Mouse (Mus musculus): Measurements from ENCODE around the gene Itsn1. TPM values are rescaled to one million over a fixed set of nuclear protein-coding genes. Genes with fewer than 3 reads are reported as not detected.

The Itsn1 gene
- polyA plus RNA-seq, 1 experiment = 24.3 TPM

GRCm38 (mm10) chr16:91811876-91812275 is 82.8 kb downstream of the Itsn1 start:
- no peak overlapping the region for H3K4me3 ChIP-seq (ENCODE audit: insufficient read depth, poor library complexity, severe bottlenecking)
- no peaks in the 10 kb centered on the region for H3K27me3 ChIP-seq (ENCODE audit: control insufficient read depth, insufficient read depth, insufficient read length)
- no peak for TF ChIP-seq MYOD1 (IDR thresholded peaks at IDR 0.05; ENCODE audit: control insufficient read depth, insufficient read length, low read depth)
- no peak for TF ChIP-seq CTCF (IDR thresholded peaks at IDR 0.05; ENCODE audit: control insufficient read depth, insufficient read depth, insufficient read length)
- no peak for TF ChIP-seq FOSL1 (IDR thresholded peaks at IDR 0.05; ENCODE audit: insufficient read depth, low read length, poor library complexity, severe bottlenecking)
- no peak for TF ChIP-seq MAX (IDR thresholded peaks at IDR 0.05)
- no peak for TF ChIP-seq USF1 (IDR thresholded peaks at IDR 0.05; ENCODE audit: low read depth)
- TF ChIP-seq CEBPB (IDR thresholded peaks at IDR 0.05; ENCODE audit: low read depth) = no peak
- no peak for TF ChIP-seq MYOG (IDR thresholded peaks at IDR 0.05; ENCODE audit: control insufficient read depth, extremely low read depth, insufficient read length)
- no peaks in the 10 kb centered on the region for H3K79me2 ChIP-seq (ENCODE audit: control insufficient read depth, insufficient read depth)
- H3ac ChIP-seq (ENCODE audit: control insufficient read depth, insufficient read length, low read depth) = no peak overlapping the region
- no peaks in the 10 kb centered on the region for H3K79me3 ChIP-seq (ENCODE audit: low read depth)
- H3K36me3 ChIP-seq (ENCODE audit: control insufficient read depth, insufficient read depth) = peaks cover 18% of the 10 kb centered on the region

- H3K79me2 ChIP-seq (ENCODE audit: control insufficient read depth, insufficient read depth) = no peaks in the 10 kb centered on the region
- H3K27me3 ChIP-seq (ENCODE audit: control insufficient read depth, insufficient read depth, insufficient read length) = no peaks in the 10 kb centered on the region
- H3K36me3 ChIP-seq (ENCODE audit: control insufficient read depth, insufficient read depth) = peaks cover 28% of the 10 kb centered on the region
- H3K4me3 ChIP-seq (ENCODE audit: insufficient read depth, poor library complexity, severe bottlenecking) = no peak overlapping the region
- H3K79me3 ChIP-seq (ENCODE audit: low read depth) = no peaks in the 10 kb centered on the region
- TF ChIP-seq CEBPB (IDR thresholded peaks at IDR 0.05; ENCODE audit: low read depth) (no peak), MAX (IDR thresholded peaks at IDR 0.05) (no peak), CTCF (IDR thresholded peaks at IDR 0.05; ENCODE audit: control insufficient read depth, insufficient read depth, insufficient read length) (no peak), FOSL1 (IDR thresholded peaks at IDR 0.05; ENCODE audit: insufficient read depth, low read length, poor library complexity, severe bottlenecking) (no peak), MYOD1 (IDR thresholded peaks at IDR 0.05; ENCODE audit: control insufficient read depth, insufficient read length, low read depth) (no peak), USF1 (IDR thresholded peaks at IDR 0.05; ENCODE audit: low read depth) (no peak), MYOG (IDR thresholded peaks at IDR 0.05; ENCODE audit: control insufficient read depth, extremely low read depth, insufficient read length) (no peak)
- H3ac ChIP-seq (ENCODE audit: control insufficient read depth, insufficient read length, low read depth) = no peak overlapping the region
Measured at GRCm38 (mm10) chr16:91813543-91813942, 84.5 kb downstream of the Itsn1 start.

- H3K36me3 ChIP-seq (ENCODE audit: control insufficient read depth, insufficient read depth) = peaks cover 33% of the 10 kb centered on the region
- H3K79me2 ChIP-seq (ENCODE audit: control insufficient read depth, insufficient read depth) = no peaks in the 10 kb centered on the region
- no peak overlapping the region for H3ac ChIP-seq (ENCODE audit: control insufficient read depth, insufficient read length, low read depth)
- H3K27me3 ChIP-seq (ENCODE audit: control insufficient read depth, insufficient read depth, insufficient read length) = no peaks in the 10 kb centered on the region
- H3K79me3 ChIP-seq (ENCODE audit: low read depth) = no peaks in the 10 kb centered on the region
- no peak for TF ChIP-seq FOSL1 (IDR thresholded peaks at IDR 0.05; ENCODE audit: insufficient read depth, low read length, poor library complexity, severe bottlenecking)
- no peak overlapping the region for H3K4me3 ChIP-seq (ENCODE audit: insufficient read depth, poor library complexity, severe bottlenecking)
Measured at GRCm38 (mm10) chr16:91815067-91815466, 86.0 kb downstream of the Itsn1 start.

- H3K79me2 ChIP-seq (ENCODE audit: control insufficient read depth, insufficient read depth) = no peaks in the 10 kb centered on the region
- TF ChIP-seq CEBPB (IDR thresholded peaks at IDR 0.05; ENCODE audit: low read depth) = no peak
- TF ChIP-seq MAX (IDR thresholded peaks at IDR 0.05) = no peak
- no peak for TF ChIP-seq MYOG (IDR thresholded peaks at IDR 0.05; ENCODE audit: control insufficient read depth, extremely low read depth, insufficient read length)
- TF ChIP-seq FOSL1 (IDR thresholded peaks at IDR 0.05; ENCODE audit: insufficient read depth, low read length, poor library complexity, severe bottlenecking) = no peak
- no peak for TF ChIP-seq USF1 (IDR thresholded peaks at IDR 0.05; ENCODE audit: low read depth)
- TF ChIP-seq CTCF (IDR thresholded peaks at IDR 0.05; ENCODE audit: control insufficient read depth, insufficient read depth, insufficient read length) = no peak
- TF ChIP-seq MYOD1 (IDR thresholded peaks at IDR 0.05; ENCODE audit: control insufficient read depth, insufficient read length, low read depth) = no peak
- no peak overlapping the region for H3K4me3 ChIP-seq (ENCODE audit: insufficient read depth, poor library complexity, severe bottlenecking)
- H3ac ChIP-seq (ENCODE audit: control insufficient read depth, insufficient read length, low read depth) = no peak overlapping the region
- no peaks in the 10 kb centered on the region for H3K79me3 ChIP-seq (ENCODE audit: low read depth)
- no peaks in the 10 kb centered on the region for H3K27me3 ChIP-seq (ENCODE audit: control insufficient read depth, insufficient read depth, insufficient read length)
- H3K36me3 ChIP-seq (ENCODE audit: control insufficient read depth, insufficient read depth) = peaks cover 47% of the 10 kb centered on the region
Measured at GRCm38 (mm10) chr16:91820299-91820698, 91.2 kb downstream of the Itsn1 start.

GRCm38 (mm10) chr16:91822325-91822724 is 93.2 kb downstream of the Itsn1 start:
- Histone ChIP-seq H3K36me3 (ENCODE audit: control insufficient read depth, insufficient read depth) (peaks cover 29% of the 10 kb centered on the region), H3K27me3 (ENCODE audit: control insufficient read depth, insufficient read depth, insufficient read length) (no peaks in the 10 kb centered on the region), H3ac (ENCODE audit: control insufficient read depth, insufficient read length, low read depth) (no peak overlapping the region), H3K79me3 (ENCODE audit: low read depth) (no peaks in the 10 kb centered on the region), H3K4me3 (ENCODE audit: insufficient read depth, poor library complexity, severe bottlenecking) (no peak overlapping the region), H3K79me2 (ENCODE audit: control insufficient read depth, insufficient read depth) (no peaks in the 10 kb centered on the region)
- TF ChIP-seq CTCF (IDR thresholded peaks at IDR 0.05; ENCODE audit: control insufficient read depth, insufficient read depth, insufficient read length) = no peak

- Histone ChIP-seq H3K36me3 (ENCODE audit: control insufficient read depth, insufficient read depth) (peaks cover 26% of the 10 kb centered on the region), H3ac (ENCODE audit: control insufficient read depth, insufficient read length, low read depth) (no peak overlapping the region), H3K79me2 (ENCODE audit: control insufficient read depth, insufficient read depth) (no peaks in the 10 kb centered on the region), H3K27me3 (ENCODE audit: control insufficient read depth, insufficient read depth, insufficient read length) (no peaks in the 10 kb centered on the region), H3K79me3 (ENCODE audit: low read depth) (no peaks in the 10 kb centered on the region), H3K4me3 (ENCODE audit: insufficient read depth, poor library complexity, severe bottlenecking) (no peak overlapping the region)
- TF ChIP-seq MYOG (IDR thresholded peaks at IDR 0.05; ENCODE audit: control insufficient read depth, extremely low read depth, insufficient read length) (no peak), MYOD1 (IDR thresholded peaks at IDR 0.05; ENCODE audit: control insufficient read depth, insufficient read length, low read depth) (no peak), FOSL1 (IDR thresholded peaks at IDR 0.05; ENCODE audit: insufficient read depth, low read length, poor library complexity, severe bottlenecking) (no peak), CEBPB (IDR thresholded peaks at IDR 0.05; ENCODE audit: low read depth) (no peak)
Measured at GRCm38 (mm10) chr16:91822759-91823158, 93.7 kb downstream of the Itsn1 start.
